Mouse (Mus musculus): Measurements from ENCODE around the gene H2-Q10.
A peak's percentile ranks its signal among the peaks of the same experiment; 100 is the strongest.

Gene H2-Q10

DNA sequence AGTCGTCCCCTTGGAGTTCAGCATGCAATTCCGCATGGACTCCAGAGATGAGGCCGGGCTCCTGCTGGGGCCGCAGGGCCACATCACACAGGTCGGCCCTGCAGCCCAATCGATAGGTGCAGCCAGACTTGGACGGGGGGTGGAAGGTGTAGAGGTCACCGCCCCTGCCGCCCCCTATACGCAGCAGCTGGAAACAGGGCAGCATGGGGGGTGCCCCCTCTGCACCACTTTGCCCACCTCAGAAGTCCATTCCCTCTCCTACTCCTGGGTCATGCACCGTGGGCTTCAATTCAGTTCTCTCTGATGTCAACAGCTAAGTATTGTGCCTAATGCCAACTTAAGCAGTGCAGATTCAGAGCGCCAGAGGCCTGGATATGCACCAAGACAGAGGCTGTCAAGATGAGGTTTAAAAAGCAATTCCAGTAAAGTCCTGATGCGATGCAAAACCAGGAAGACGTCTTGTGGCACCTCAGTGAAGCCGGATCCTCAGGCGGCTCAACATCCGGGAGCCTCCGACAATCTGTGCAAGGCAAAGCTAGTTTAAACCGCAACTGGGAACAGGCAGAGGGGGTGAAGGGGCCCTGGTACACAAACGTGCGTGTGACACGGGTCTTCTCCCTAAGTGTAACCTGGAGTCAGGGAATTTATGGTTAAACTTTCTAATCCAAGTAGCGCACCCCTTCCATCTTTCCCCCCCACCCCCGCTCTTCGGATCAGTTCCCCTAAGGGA, 46.2 kb downstream of the H2-Q10 start:
- no peak for DNase-seq (ENCODE audit: low read depth, low spot score)

DNA sequence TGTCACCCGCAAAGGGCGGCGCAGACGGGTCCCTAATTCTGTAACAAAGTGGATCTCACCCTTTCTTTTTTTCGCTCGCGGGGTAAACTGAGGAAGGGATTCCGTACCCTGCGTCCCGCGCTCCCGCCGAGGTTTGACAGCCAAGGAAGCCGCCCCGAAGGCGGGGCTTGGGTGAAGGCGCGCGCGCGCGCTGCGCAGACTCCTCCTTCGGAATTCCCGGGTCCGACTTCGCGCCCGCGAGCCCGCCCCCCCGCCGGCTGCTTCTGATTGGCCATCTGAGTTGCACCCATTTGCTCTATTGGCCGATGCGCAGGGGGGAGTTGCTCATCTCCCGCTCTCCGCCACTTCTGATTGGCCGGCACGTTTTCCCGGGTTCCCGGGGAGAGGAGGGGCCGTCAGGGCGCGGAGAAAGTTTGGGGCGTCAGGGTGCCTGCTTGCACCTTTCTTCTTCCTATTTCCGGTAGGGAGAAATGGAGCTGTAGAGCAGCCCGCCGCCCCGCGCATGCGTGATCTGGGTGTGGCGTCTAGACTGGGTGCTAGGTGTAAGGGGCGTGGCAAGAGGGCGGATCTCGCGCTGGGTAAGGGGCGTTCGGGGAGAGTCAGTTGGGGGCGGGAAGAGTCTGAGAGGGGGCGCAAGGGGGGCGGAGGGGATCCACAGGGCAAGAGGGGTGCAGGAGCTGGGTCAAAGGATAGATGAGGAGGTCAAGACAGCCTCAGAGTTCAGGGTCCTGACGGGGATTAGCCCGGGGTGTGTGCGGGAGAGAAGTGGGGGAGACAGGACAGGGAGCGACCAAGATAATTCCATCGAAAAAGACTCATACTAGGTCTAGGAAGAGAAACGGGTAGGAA, 47.0 kb downstream of the H2-Q10 start, which contains the start of the genes Tcf19 and Cchcr1:
Gene Tcf19 (minus strand): TSS at position 173 of the 849 bp plus-strand sequence.
Gene Cchcr1 (plus strand): TSS at position 449 of the 849 bp plus-strand sequence.
- peak; percentile 94 for DNase-seq (ENCODE audit: low read depth, low spot score)

DNA sequence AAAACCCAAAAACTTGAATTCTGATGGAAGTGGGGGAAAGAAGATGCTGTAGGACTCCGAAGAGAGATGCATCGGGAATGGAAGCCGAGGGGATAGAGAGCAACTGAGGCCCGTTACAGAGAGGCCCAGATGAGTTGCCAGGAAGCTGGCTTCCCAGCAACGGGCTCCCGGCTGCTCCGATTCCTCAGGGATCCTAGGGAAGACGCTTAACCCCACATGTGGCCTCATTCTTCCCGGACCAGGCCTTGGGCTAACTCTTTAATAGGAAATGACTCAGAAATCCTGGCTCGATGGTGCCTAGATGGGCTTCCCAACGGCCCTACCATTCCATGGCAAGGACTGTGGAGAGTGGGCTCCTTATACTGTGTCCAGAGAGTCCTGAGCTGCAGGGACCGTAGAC, 47.6 kb downstream of the H2-Q10 start:
- DNase-seq (ENCODE audit: low read depth, low spot score): no peak

Data from skeletal muscle tissue, adult 2 months (tissue).